Mouse (Mus musculus) left cerebral cortex, adult 2 months (tissue): ENCODE data around the gene Eml6. TPM values are rescaled to one million over a fixed set of nuclear protein-coding genes. Genes with fewer than 3 reads are reported as not detected.

Experiments used
- DNase-seq, 2 experiments: peaks; one replicate each; pipeline ENCODE4 v3.0.0; 2021 to 2022; ENCODE audit warnings: low spot score in 2 of 2, mixed read lengths in 1 of 2; ENCODE audit errors: extremely low spot score in 1 of 2
- H3K27ac ChIP-seq: fragments of 200-600 bp; 2 replicates; pipeline ENCODE4 v1.8.1; 2022
- H3K4me3 ChIP-seq: fragments of 200-600 bp; 2 replicates; pipeline ENCODE4 v1.8.1; 2022
- CTCF ChIP-seq: fragments of 200-600 bp; IDR thresholded peaks from 2 replicates; pipeline ENCODE4 v1.8.1; 2022; ENCODE audit warnings: antibody characterized with exemption, mild to moderate bottlenecking, moderate library complexity
- intact Hi-C: fragments of 180-260 bp; cut with DNase I; formaldehyde crosslinking; loops from one replicate; pipeline ENCODE4 v1.15.1; 2025
- total RNA-seq, 2 experiments: library from RNA; stranded (reverse); gene quantifications; 2 replicates each; pipeline ENCODE4 v1.2.3; 2021

Eml6 gene
- total RNA-seq, 2 experiments from 2014 or later: 19.7 to 24.0 TPM

DNA sequence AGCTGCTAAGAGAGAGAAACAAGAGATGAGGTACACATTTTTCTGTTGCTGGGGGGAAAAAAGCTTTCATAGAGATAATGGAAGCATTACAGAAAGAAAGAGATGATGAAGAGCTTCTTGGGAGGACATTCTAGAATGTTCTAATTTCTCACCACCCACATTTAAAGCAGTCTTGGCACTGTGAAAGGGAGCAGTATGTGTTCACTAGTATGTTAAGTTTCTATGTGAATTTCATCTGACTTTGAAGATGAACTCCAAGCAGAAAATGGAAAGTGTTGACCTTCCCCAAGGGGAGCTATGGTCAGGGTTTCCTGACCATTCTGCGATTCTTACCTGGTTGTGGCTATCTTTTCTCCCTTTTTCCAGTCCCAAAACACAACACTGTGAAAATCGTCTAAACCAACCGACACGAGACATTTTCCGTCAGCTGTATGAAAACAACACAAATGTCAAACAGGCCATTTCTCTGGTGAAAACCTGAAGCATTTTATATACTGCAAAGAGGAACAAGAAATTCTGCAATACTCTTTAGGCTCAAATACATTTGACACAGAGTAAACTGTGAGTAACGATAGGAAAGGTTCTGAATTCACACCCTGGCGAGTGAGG is 216.7 kb downstream of the Eml6 start:
- no peak for TF ChIP-seq CTCF
- Histone ChIP-seq H3K27ac (peak overlapping the region; percentile 83), H3K4me3 (no peak overlapping the region)
- intact Hi-C loops: loop anchor here (1.0 kb wide), 1 partner anchor 13 kb away; no protein-coding TSS in a partner anchor
- DNase-seq: no peak

DNA sequence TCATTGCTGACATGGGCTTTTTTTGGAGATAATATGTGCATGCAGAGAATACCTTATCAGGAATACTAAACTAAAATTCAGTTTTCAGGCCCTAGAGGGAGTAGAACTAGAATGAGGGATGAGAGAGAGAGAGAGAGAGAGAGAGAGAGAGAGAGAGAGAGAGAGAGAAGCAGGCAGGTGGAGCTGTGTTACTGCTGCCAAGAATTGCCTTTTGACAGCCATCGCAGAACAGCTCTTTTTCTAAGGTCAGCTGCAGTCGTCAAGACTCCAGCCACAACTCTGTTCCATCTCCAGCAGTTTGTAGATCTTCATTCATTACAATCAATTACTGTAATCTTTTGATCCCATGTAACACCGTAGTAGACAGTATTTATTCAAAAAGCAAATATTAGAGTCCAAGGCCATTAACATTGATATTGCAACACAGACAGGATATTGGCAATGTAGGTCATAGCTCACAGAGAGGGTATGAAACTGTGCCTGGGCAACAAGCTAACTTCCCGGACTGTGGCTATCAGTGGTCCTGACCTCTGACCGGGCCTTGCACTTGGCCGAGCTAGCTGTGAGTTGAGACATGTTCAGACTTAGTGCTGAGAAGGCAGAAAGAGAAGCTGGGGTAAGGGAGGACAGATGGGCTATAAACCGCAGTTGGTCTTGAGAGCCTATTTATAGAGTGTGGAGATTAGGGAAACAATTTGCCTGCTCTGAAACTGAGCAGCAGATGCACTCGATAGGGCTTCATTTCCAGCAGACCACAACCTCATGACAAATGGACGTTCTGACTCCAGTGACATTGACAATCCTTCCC is 217.5 kb downstream of the Eml6 start:
- TF ChIP-seq CTCF: no peak
- intact Hi-C loops: loop anchor here (1.0 kb wide), 1 partner anchor 12 kb away; no protein-coding TSS in a partner anchor

DNA sequence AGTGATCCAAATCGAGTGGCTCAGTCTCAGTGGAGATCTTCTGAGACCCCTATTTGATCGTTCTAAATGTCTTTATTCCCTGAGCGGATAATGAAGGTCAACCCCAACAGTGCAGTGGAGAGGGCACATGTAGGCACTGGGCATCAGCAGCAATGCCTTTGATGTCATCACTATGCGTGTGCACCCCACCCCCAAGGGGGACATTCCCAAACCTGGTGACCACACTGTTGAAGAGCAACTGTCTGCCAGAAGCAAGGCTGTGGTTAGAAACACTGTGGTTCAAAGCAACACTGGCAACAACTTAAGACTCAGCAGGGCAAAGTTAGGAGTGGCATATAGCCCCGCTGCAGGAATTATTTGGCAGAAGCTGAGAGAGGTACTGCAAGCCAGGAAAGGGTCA is 218.5 kb downstream of the Eml6 start:
- TF ChIP-seq CTCF: no peak
- no peak overlapping the region for H3K27ac ChIP-seq
- no peak overlapping the region for H3K4me3 ChIP-seq
- DNase-seq: no peak
- intact Hi-C loops: no loop called here

More for the DNA sequence above, 217.5 kb downstream of the Eml6 start:
- Histone ChIP-seq H3K27ac (peak overlapping the region; percentile 83), H3K4me3 (no peak overlapping the region)
- no peak for DNase-seq

DNA sequence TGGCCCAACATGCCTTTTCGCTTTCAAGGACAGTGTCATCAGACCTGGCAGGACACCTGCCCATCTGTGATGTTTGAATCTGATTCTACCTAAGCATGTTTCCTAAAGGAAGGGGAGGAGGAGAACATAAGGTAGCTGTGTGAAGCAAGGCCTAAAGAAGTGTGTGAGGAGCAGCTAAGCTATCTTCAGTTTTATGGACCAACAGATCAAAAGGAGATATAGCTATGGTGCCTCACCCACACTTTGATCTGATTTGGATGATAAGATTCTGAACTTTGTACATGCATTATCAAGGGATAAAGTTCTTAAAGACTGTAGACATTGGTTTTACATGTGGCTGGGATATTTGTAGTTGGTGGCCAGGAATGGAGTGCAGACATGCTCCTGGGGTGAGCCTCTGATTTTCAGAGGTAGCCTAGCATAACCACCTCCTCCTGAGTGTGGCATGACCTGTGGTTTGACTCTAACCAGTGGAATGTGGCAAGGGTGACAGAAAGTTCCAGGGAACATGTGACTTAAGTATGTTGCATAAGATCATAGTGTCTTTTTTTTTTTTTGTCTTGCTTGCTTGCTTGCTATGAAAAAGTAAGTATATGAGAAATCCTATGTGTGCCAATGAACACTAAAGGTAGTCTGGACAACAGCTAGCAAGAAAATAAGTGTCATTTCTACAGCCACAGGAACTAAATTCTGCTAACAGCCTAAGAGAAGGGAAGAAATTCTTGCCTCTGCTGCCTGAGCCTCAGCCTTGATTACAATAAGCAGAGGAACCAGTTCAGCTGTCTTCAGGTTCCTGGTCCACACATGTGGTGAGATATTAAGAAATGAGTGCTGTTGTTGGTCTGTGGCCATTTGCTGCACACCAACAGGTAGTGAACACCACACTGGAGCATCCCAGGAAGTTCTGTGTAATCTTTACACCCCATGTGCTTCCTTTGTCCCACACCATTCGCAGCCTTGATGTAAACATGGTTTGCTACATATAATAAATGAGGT is 224.1 kb downstream of the Eml6 start:
- H3K4me3 ChIP-seq: no peak overlapping the region
- no peak for TF ChIP-seq CTCF

DNA sequence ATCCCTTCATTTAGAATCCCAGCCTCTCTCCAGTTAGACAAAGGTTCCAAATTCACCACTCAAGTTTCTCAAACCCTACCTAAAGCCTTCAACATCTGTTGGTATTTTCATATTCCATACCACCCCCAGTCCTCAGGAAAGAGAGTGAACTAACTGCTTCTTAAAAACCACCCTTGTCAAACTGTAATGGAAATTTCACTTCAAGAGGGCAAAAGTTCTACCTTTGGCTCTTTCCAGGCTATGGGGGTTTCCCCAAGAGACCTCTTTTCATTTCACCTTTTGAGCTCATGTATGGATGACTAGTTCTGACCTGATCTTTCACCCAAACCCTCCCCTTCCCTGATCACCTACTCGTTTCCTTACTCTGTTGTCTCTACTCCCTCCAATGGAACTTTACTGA is 226.0 kb downstream of the Eml6 start:
- intact Hi-C loops: loop anchor here (5.0 kb wide), 1 partner anchor 53 kb away; no protein-coding TSS in a partner anchor
- TF ChIP-seq CTCF: no peak
- DNase-seq: no peak
- no peak overlapping the region for H3K27ac ChIP-seq
- no peak overlapping the region for H3K4me3 ChIP-seq

More for the DNA sequence above, 224.1 kb downstream of the Eml6 start:
- intact Hi-C loops: no loop called here
- no peak overlapping the region for H3K27ac ChIP-seq
- no peak for DNase-seq

DNA sequence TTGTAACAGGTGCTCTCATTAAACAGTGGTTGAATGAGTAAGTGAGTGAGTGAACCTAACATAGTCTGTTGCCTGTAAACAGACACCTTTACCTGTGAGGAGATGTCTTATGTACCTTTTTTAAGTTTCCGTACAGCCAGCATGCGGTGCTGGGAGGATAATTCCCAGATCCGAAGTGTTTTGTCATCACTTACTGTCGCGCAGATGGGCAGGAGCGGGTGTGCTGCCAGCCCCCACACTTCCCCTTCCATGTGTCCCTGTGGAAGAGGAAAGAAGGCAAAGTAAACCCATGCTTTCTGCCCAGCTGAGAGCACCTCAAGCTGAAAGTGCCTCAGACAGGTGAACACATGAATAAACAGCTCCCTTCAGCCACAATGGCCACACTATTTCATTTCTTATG is 230.7 kb downstream of the Eml6 start:
- no peak for TF ChIP-seq CTCF
- intact Hi-C loops: loop anchor here (1.0 to 5.0 kb wide), 2 partner anchors 18 to 48 kb away; no protein-coding TSS in a partner anchor
- H3K27ac ChIP-seq: peak overlapping the region; percentile 74
- no peak overlapping the region for H3K4me3 ChIP-seq
- peak; percentile 51 to 68 for DNase-seq

DNA sequence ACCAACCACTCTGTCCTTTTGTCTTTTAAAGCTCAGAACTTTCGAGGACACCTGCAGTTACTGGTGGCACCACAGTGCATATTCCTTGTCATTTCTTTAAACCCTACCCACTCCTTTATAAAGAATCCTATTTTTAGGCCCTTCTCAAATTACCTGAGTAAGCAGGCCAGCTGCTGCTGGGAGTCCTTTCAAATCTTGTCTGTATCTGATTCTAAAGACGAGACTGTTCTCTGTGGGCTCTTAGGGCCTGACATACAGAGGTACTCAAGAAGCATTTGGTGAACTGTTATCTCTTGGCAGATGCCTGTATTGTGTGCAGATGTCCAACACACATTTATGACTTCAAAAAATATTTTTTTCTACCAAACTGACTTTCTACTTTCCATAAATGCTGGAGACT is 231.4 kb downstream of the Eml6 start:
- H3K4me3 ChIP-seq: no peak overlapping the region
- peak overlapping the region; percentile 74 for H3K27ac ChIP-seq
- no peak for DNase-seq
- intact Hi-C loops: no loop called here
- no peak for TF ChIP-seq CTCF

DNA sequence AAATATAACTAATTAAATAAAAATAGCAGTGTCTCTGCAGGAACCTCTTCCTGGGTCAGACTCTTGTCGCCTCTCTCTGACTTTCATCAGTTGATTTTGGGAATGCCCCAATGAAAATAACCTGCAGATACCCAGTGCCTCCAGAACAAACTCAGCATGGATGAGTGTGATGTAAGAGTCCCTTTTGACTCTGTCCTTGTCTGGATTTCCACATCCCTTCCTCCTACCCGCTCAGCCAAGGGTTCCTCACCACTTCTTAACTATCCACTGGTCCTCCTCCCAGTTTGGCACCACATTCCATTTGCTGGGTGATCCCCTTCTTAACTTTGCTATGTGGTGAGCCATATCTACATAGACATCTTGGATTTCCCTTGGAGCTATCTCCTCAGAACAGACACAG is 235.0 kb downstream of the Eml6 start:
- no peak for DNase-seq
- intact Hi-C loops: no loop called here
- TF ChIP-seq CTCF: no peak
- Histone ChIP-seq H3K4me3 (no peak overlapping the region), H3K27ac (no peak overlapping the region)

DNA sequence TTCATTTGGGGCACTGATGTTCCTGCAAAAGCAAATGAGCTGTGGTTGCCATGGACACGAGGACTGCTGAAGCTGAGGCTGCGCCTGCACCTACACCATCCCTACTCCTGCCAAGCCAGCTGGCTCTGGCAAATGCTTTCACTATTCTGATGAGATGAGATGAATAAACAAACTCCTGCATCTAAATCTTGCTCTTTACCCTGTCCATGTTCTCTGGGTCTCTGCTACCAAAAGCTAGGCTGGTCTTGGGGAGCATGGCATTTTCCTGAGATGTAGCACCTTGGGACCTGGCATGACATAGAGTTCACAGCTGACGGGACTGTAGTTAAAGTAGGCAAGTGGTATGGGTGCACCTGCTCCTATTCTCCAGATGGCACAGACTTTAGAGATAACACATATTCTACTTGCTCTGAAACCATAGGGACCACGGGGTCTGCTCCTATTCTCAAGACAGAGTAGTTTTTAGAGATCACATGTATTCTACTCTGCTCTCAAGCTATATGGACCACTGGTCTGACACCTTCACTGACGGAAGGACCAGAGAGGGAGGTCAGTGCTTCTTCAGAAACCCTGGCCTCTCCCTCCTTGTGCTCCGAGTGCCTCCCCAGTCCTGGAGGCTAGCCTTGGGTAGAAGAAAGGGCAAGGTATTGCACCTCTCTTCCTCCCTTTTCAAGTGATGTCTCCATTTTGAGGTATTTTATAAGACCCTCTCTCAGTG is 236.8 kb downstream of the Eml6 start:
- Histone ChIP-seq H3K27ac (peak overlapping the region; percentile 87), H3K4me3 (no peak overlapping the region)
- DNase-seq: peak; percentile 79 to 81
- no peak for TF ChIP-seq CTCF
- intact Hi-C loops: loop anchor here (1.0 to 5.0 kb wide), 2 partner anchors 23 to 67 kb away; no protein-coding TSS in a partner anchor

DNA sequence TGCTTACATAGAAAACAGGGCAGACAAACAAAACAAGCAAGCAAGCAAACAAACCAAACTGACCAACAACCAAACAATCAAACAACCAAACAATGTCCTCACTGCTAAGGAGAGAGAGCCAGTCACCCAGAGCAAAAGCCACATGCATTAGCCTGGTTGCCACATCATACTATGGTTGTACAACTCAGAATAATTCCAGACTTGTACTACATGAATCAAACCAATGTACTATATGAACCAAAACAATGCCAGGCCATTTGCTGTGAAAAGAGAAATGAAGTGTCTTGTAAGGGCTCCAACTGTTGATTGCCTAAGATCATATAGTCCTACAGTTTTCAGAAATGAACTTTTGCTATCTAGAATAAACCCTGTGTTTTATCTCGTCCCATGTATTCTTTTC is 237.3 kb downstream of the Eml6 start:
- peak overlapping the region; percentile 87 for H3K27ac ChIP-seq
- no peak overlapping the region for H3K4me3 ChIP-seq
- TF ChIP-seq CTCF: no peak
- DNase-seq: no peak
- intact Hi-C loops: loop anchor here (5.0 kb wide), 1 partner anchor 66 kb away; no protein-coding TSS in a partner anchor

DNA sequence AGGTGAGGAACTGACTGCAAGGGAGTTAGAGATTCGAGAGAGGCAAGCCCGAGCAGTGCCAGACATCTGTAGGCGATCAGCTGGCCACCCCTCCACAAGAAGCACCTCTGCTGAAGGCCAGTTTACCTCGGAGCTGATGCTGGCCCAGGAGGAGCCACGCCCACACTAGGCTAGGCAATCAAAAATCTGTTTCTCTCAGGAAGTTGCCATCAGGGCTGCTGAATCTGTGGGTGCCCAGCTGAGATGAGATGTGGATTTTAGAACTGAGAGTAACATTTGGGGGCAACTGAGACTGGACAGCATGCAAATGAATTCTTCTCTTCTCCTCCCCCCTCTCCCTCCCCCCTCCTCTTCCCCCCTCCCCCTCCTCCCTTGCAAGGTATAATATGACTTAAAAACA is 238.4 kb downstream of the Eml6 start:
- intact Hi-C loops: loop anchor here (5.0 kb wide), 1 partner anchor 65 kb away; no protein-coding TSS in a partner anchor
- no peak for TF ChIP-seq CTCF
- DNase-seq: peak in 1 of 2 experiments; percentile 31
- Histone ChIP-seq H3K27ac (peak overlapping the region; percentile 70), H3K4me3 (no peak overlapping the region)
